Mouse (Mus musculus): ENCODE measurements around the gene 9030025P20Rik. TPM values are rescaled to one million over a fixed set of nuclear protein-coding genes. Genes with fewer than 3 reads are reported as not detected.

Gene 9030025P20Rik
- total RNA-seq, 2 experiments from 2014 or later: 2.0 to 3.6 TPM

Other genes with a start within 250 kb of the 9030025P20Rik start
- gene Wdr27, start 35.3 kb upstream of the 9030025P20Rik start, total RNA-seq (2021): 1 to 10 TPM in 1 of 2 experiments, under 1 TPM in 1; 0.73 to 1.7 TPM
- 10 to 100 TPM; 13.1 to 14.6 TPM for gene 1600012H06Rik, start 35.3 kb upstream of the 9030025P20Rik start, total RNA-seq (2021)
- gene Phf10, start 17.2 kb upstream of the 9030025P20Rik start, total RNA-seq (2021): 10 to 100 TPM; 48.8 to 49.7 TPM
- gene Gm3417, start 322 bp downstream of the 9030025P20Rik start, total RNA-seq (2021): not detected
- gene Gm3435, start 31.7 kb downstream of the 9030025P20Rik start, total RNA-seq (2021): 1 to 10 TPM; 1.4 to 1.5 TPM
- gene Ermard, start 62.7 kb downstream of the 9030025P20Rik start, total RNA-seq (2021): 10 to 100 TPM; 29.0 to 33.6 TPM
- under 1 TPM in 1 of 2 experiments, not detected in 1; 1.00 TPM for gene Tcte3, start 63.0 kb downstream of the 9030025P20Rik start, total RNA-seq (2021)
- gene Gm3448, start 63.1 kb downstream of the 9030025P20Rik start, total RNA-seq (2021): 1 to 10 TPM; 1.3 to 1.6 TPM